Mouse (Mus musculus) small intestine, adult 2 months (tissue): ENCODE measurements around the gene Spag17.

Experiments used
- CTCF ChIP-seq: fragments of 200-500 bp; IDR thresholded peaks from 2 replicates; pipeline ENCODE4 v1.5.1; 2012; ENCODE audit warnings: low read depth, mild to moderate bottlenecking, control low read depth, inconsistent platforms, low read length, moderate library complexity, mixed read lengths; ENCODE audit not compliant: insufficient replicate concordance, insufficient read length; ENCODE audit errors: extremely low read depth
- POLR2A ChIP-seq: fragments of 200-500 bp; IDR thresholded peaks from 2 replicates; pipeline ENCODE4 v1.6.1; 2012; ENCODE audit warnings: low read depth, mild to moderate bottlenecking, control low read depth, inconsistent platforms, low read length, moderate library complexity

DNA sequence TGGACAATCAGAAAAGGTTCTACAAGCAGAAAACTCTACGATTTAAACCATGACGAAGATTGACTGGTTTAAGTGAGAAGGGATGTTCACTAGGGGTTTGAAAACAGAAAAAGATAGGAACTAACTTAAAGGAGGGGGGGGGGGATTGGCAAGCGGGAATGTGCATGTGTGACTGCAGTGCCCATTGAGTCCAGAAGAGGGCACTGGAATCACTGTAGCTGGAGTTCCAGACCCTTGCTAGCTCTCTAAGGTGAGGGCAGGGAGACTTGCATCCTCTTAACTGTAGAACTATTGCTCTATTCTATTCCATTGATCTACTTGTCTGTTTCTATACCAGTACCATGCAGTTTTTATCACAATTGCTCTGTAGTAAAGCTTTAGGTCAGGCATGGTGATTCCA, 26.3 kb upstream of the Spag17 start:
- no peak for TF ChIP-seq POLR2A
- peak; percentile 17; the same call in 1 of the 2 replicates for TF ChIP-seq CTCF
